Mouse (Mus musculus): ENCODE measurements around the gene Rasd1. TPM values are rescaled to one million over a fixed set of nuclear protein-coding genes. Genes with fewer than 3 reads are reported as not detected.
"Not testable (repeated sequence)": the region's sequence is repeated elsewhere in the genome, so short reads cannot be mapped to it uniquely, and the experiment has no call there.

Rasd1 gene
- polyA plus RNA-seq, 1 experiment from 2014 or later = 3.2 TPM

DNA sequence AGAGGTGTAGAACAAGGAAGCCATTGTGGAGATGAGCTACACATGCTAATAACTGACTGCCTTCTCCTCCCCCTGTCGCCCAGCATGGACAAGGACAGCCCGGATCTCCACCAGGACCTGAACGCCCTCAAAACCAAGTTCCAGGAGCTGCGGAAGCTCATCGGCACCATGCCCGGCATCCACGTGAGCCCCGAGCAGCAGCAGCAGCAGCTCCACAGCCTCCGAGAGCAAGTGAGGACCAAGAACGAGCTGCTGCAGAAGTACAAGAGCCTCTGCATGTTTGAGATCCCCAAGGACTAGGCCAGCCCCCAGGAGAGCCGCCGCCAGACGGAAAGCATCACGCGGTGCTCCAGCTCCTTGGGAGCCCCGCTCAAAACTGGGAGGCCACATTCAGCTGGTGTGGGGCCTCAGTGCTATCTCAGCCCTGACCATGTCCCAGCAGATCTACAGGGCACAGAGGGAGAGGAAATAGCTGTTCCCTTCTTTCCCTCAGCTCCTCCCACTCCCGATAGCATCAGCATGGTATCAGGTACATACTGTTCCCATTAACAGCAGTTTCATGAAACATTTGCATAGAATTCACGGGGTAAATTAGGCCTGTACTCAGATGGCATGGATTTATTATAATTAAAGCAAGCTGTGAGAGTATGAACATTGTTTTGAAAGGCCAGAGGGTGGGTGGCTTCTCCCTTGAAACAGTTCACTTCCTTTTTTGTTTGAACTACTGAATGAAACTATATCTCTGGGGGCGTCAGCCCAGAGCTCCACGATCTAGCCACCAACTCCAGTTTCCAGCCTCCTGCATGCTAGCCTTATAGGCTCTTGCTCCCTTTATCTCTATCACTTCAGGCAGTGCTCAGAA is 4.0 kb downstream of the Rasd1 start:
- H3K4me1 ChIP-seq = peaks cover 56% of the 10 kb centered on the region
- peak overlapping the region; percentile 49 for H3K9ac ChIP-seq
- H3K36me3 ChIP-seq = peaks cover 35% of the 10 kb centered on the region
- no peaks in the 10 kb centered on the region for H3K9me3 ChIP-seq
- WGBS = 33% methylated on average over 20 of the region's 20 CpGs
- peaks cover 43% of the 10 kb centered on the region for H3K27me3 ChIP-seq
- H3K4me3 ChIP-seq = peak overlapping the region; percentile 5; the same call in 1 of the 2 replicates
- peak overlapping the region; percentile 81 for H3K27ac ChIP-seq
- H3K4me2 ChIP-seq = peak overlapping the region; percentile 48
- peak; percentile 56 for ATAC-seq (ENCODE audit: insufficient number of reproducible peaks, insufficient read depth, low FRiP score, low TSS enrichment, low read depth)

DNA sequence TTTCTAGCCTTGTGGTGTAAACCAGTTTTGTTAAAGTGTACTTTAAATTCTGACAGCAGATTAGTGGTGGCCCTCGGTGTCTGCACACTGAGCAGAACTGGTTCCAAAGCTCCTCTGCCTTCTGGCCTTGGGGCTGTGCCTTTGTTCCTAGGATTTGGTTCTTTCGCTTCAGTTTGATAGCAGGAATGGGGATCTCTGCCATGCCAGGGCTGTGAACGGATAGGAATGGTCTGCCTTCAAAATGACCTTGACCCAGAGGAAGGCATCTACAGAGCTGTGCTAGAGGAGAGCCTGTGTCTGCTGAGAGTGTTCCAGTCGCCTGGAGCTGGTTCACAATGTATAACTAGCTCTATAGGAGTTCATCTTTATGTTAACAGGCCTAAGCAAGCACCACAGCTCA is 5.3 kb downstream of the Rasd1 start:
- Histone ChIP-seq H3K4me2 (no peak overlapping the region), H3K27me3 (peaks cover 36% of the 10 kb centered on the region), H3K4me3 (no peak overlapping the region), H3K9me3 (no peaks in the 10 kb centered on the region), H3K36me3 (peaks cover 38% of the 10 kb centered on the region), H3K9ac (no peak overlapping the region), H3K4me1 (peaks cover 46% of the 10 kb centered on the region), H3K27ac (no peak overlapping the region)
- ATAC-seq (ENCODE audit: insufficient number of reproducible peaks, insufficient read depth, low FRiP score, low TSS enrichment, low read depth) = no peak
- WGBS = 74% methylated on average over 4 of the region's 4 CpGs

DNA sequence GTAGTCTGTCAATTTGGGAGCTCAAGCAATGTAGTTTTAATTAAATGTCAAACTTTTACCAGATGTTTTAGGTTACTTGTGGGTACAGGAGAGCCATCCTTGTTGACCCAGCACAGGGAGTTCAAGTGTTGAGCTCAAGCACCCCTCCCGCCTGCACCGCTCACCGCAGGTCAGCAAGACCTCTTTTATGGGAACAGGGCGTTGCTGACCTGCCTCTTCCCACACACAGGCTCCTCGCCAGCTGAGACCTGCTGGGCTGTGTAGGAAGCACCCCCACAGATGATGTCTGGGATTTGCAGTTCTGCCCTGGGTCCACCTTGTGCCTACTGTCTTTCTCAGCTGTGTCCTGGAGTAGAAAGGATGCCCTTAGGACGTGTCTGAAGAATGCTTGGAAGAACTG is 8.0 kb downstream of the Rasd1 start:
- H3K4me3 ChIP-seq = no peak overlapping the region
- H3K36me3 ChIP-seq = peaks cover 33% of the 10 kb centered on the region
- H3K9ac ChIP-seq = no peak overlapping the region
- H3K27me3 ChIP-seq = peaks cover 9% of the 10 kb centered on the region
- H3K4me2 ChIP-seq = no peak overlapping the region
- no peaks in the 10 kb centered on the region for H3K9me3 ChIP-seq
- H3K27ac ChIP-seq = no peak overlapping the region
- no peak for ATAC-seq (ENCODE audit: insufficient number of reproducible peaks, insufficient read depth, low FRiP score, low TSS enrichment, low read depth)
- WGBS = 54% methylated on average over 6 of the region's 6 CpGs
- H3K4me1 ChIP-seq = peaks cover 35% of the 10 kb centered on the region

DNA sequence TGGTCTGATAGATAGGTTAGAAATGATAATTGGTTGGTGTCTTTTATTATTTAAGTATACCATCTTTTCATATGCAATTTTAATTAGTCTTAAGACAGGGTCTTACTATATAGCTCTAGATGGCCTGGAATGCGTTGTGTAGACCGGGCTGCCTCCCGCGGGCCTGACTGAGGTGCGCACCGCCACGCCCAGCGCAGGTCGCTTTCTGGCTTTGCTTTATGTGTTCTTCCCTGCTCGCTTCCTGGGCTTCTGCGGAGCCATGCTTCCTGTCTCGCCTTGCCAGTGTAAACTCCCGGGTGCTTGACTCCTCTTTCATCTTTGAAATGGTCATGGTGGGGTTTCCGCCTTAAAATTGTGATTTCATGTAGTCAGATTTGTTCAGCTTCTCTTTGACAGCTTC is 11.9 kb downstream of the Rasd1 start:
- no peak overlapping the region for H3K9ac ChIP-seq
- H3K4me3 ChIP-seq = no peak overlapping the region
- 0 out of 2 replicates have a peak overlapping the region, but pooled peaks have one; percentile 0 for H3K4me2 ChIP-seq
- no peaks in the 10 kb centered on the region for H3K9me3 ChIP-seq
- 76% methylated on average over 14 of the region's 14 CpGs for WGBS
- H3K4me1 ChIP-seq = peaks cover 22% of the 10 kb centered on the region
- H3K36me3 ChIP-seq = peaks cover 21% of the 10 kb centered on the region
- no peak overlapping the region for H3K27ac ChIP-seq
- H3K27me3 ChIP-seq = peaks cover 5% of the 10 kb centered on the region; the same call in 1 of the 2 replicates
- ATAC-seq (ENCODE audit: insufficient number of reproducible peaks, insufficient read depth, low FRiP score, low TSS enrichment, low read depth) = no peak

DNA sequence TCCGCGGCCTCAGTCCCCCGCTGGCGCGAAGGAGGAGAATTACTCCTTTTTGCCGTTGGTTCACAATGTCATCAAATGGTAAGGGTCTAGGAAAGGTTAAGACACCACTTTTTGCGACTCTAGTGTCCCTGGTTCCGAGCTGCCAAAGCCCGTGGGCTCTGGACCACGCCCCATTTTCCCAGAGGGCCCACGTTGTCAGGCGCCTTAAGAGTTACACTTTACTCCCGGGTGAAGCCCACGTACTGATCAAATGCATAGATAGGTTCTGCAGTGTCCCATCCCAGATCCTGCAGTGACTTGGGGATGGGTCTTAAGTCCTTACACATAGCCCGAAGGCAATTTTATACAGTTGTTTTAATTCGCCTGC is 16.4 kb downstream of the Rasd1 start:
- Histone ChIP-seq H3K9ac (peak overlapping the region; percentile 98), H3K4me3 (peak overlapping the region; percentile 98), H3K9me3 (no peaks in the 10 kb centered on the region), H3K27me3 (no peaks in the 10 kb centered on the region), H3K27ac (peak overlapping the region; percentile 76), H3K4me2 (peak overlapping the region; percentile 83), H3K36me3 (no peaks in the 10 kb centered on the region), H3K4me1 (peaks cover 22% of the 10 kb centered on the region)
- ATAC-seq (ENCODE audit: insufficient number of reproducible peaks, insufficient read depth, low FRiP score, low TSS enrichment, low read depth) = no peak
- WGBS = 3% methylated on average over 16 of the region's 16 CpGs

DNA sequence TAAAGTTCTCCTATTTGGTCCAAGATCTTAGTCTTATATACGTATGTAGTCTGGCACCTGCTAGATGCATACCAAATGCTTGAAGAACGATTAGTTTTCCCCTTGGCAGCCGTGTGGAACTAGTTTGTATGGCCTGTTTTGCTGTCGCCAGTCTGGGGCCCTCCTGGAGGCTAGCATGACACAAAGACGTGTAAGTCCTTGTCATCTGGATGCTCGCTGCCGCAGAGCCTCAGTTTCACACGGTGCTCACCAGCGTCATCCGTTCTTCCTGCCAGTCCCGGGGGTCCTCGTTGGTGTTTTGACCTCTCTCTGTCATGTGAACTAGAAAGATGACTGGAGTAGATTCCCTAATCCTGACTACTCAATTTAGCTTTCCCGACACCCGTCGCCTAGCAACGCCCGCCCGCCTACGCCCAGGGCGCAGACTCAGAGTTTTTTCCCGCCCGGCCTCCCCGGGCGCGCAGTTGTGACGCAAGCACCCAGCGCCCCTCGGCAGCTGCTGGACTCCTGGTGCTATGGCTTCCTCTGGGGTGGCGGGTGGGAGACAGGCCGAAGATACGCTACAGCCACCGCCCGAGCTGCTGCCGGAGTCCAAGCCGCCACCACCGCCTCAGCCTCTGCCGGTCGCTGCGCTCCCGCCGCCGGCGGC is 16.9 kb downstream of the Rasd1 start, which contains the start of gene Med9:
Gene Med9, plus strand, starts transcription at position 455 of the 649 bp plus-strand sequence.
- H3K4me3 ChIP-seq = peak within 1 kb of the TSS; percentile 98
- no peaks in the 10 kb centered on the region for H3K27me3 ChIP-seq
- ATAC-seq (ENCODE audit: insufficient number of reproducible peaks, insufficient read depth, low FRiP score, low TSS enrichment, low read depth) = peak; percentile 87
- H3K4me2 ChIP-seq = peak within 1 kb of the TSS; percentile 83
- H3K9me3 ChIP-seq = no peaks in the 10 kb centered on the region
- under 1% methylated on average over 43 of the region's 43 CpGs for WGBS
- H3K9ac ChIP-seq = peak within 1 kb of the TSS; percentile 98
- H3K27ac ChIP-seq = peak within 1 kb of the TSS; percentile 76
- no peaks in the 10 kb centered on the region for H3K36me3 ChIP-seq
- peaks cover 22% of the 10 kb centered on the region for H3K4me1 ChIP-seq

DNA sequence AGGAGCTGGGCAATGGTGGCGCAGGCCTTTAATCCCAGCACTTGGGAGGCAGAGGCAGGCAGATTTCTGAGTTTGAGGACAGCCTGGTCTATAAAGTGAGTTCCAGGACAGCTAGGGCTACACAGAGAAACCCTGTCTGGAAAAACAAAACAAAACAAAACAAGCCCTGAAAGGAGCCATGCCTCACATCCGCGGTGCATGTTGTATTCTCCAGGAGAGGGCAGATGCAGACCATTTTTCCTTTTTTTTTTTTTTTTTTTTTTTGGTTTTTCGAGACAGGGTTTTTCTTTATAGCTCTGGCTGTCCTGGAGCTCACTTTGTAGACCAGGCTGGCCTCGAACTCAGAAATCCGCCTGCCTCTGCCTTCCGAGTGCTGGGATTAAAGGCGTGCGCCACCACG is 19.9 kb downstream of the Rasd1 start:
- H3K9me3 ChIP-seq; H3K36me3 ChIP-seq; H3K27me3 ChIP-seq; H3K9ac ChIP-seq; H3K4me3 ChIP-seq; ATAC-seq (ENCODE audit: insufficient number of reproducible peaks, insufficient read depth, low FRiP score, low TSS enrichment, low read depth); H3K27ac ChIP-seq; H3K4me2 ChIP-seq: not testable (repeated sequence)
- peaks cover 20% of the 10 kb centered on the region for H3K4me1 ChIP-seq
- 81% methylated on average over 10 of the region's 10 CpGs for WGBS

DNA sequence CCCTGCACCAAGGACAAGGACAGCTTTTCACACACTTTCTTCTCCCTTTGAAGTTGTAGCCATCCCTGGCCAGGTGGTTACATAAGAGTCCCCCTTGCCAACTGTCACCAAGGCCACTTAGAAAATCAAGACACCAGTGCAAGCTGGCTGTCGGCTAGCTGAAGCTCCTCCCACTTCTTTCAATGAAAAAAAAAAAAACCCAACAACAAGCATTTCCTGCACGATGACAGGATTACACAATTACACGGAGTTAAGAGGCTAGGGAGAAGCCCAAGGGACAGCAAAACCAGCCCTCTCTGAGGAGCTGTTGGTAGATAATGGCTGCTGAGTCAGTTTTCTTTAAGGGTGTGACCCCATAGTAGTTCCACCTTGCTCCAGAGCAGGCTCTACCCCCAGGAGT is 23.4 kb downstream of the Rasd1 start:
- 16% methylated on average over 3 of the region's 3 CpGs for WGBS
- H3K9ac ChIP-seq = no peak overlapping the region

DNA sequence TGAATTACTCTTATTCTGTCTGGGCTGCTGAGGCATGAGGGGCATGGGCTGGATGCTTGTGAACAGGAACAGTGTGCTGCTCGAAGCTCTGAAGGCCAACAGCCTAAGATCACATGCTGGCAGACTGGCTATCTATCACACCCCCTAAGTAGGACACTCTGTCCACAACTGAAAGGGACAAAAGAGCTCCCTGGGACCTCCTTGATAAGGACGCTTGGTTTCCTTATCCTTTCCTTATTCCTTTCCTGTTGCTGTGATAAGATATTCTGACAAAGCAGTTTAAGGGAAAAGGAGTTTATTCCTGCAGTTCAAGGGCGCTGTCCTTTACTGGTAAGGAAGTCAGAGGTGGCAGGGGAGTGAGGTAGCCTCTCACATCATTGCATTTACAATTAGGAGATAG is 24.1 kb downstream of the Rasd1 start:
- WGBS = 70% methylated on average over 3 of the region's 3 CpGs

More for the DNA sequence above, 23.4 kb downstream of the Rasd1 start:
- Histone ChIP-seq H3K27ac (no peak overlapping the region), H3K4me1 (no peaks in the 10 kb centered on the region), H3K9me3 (no peaks in the 10 kb centered on the region), H3K4me3 (no peak overlapping the region), H3K36me3 (no peaks in the 10 kb centered on the region), H3K27me3 (peaks cover 3% of the 10 kb centered on the region; the same call in 1 of the 2 replicates), H3K4me2 (no peak overlapping the region)
- no peak for ATAC-seq (ENCODE audit: insufficient number of reproducible peaks, insufficient read depth, low FRiP score, low TSS enrichment, low read depth)

DNA sequence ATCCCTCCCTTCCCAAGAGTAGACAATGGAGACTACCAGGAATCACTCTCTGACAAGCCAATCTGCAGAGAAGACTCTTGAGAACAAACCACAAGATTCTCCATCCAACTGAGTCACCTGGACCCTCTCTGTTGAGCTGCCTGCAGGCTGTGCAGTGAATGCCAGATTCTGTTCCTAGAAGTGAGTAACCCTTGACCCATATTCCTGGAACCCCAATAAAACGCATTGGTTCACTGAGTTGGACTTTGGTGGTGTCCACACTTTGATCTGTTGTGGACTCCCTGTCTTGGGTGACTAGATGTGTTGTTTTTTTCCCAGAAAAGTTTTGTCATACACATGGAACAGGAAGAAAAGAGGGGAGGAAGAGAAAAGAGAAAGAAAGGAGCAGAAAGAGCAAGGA is 24.9 kb downstream of the Rasd1 start:
- Histone ChIP-seq H3K4me1 (no peaks in the 10 kb centered on the region), H3K27ac (no peak overlapping the region), H3K36me3 (no peaks in the 10 kb centered on the region), H3K9ac (no peak overlapping the region), H3K27me3 (peaks cover 7% of the 10 kb centered on the region), H3K4me3 (no peak overlapping the region), H3K4me2 (no peak overlapping the region), H3K9me3 (no peaks in the 10 kb centered on the region)
- WGBS = 73% methylated on average over 1 of the region's 1 CpGs
- no peak for ATAC-seq (ENCODE audit: insufficient number of reproducible peaks, insufficient read depth, low FRiP score, low TSS enrichment, low read depth)

More for the DNA sequence above, 24.1 kb downstream of the Rasd1 start:
- no peak overlapping the region for H3K9ac ChIP-seq
- H3K4me2 ChIP-seq = no peak overlapping the region
- H3K4me3 ChIP-seq = no peak overlapping the region
- no peak for ATAC-seq (ENCODE audit: insufficient number of reproducible peaks, insufficient read depth, low FRiP score, low TSS enrichment, low read depth)
- no peaks in the 10 kb centered on the region for H3K9me3 ChIP-seq
- H3K36me3 ChIP-seq = no peaks in the 10 kb centered on the region
- H3K27me3 ChIP-seq = peaks cover 3% of the 10 kb centered on the region; the same call in 1 of the 2 replicates
- no peaks in the 10 kb centered on the region for H3K4me1 ChIP-seq
- H3K27ac ChIP-seq = no peak overlapping the region

DNA sequence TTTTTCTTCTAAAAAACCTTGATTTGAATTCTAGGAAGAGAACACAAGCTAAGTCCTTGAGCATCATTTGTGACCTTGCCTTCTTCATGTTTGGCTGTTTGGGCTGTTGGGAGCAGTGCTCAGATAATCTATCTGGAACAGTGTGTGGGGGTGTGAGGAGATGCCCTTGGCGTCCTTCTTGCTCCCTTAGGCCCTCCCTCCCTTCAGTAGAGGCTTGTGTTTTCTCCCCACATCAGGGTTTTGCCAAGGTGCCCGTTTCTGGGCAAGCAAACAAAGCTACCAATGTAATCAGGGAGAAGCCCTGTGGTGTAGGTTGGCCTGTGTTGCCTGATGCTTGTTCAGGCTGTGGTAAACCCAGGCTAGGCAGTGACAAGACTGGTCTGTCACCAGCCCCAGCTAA is 27.1 kb downstream of the Rasd1 start:
- Histone ChIP-seq H3K9ac (no peak overlapping the region), H3K4me3 (no peak overlapping the region), H3K36me3 (no peaks in the 10 kb centered on the region), H3K4me2 (no peak overlapping the region), H3K9me3 (no peaks in the 10 kb centered on the region), H3K27me3 (peaks cover 4% of the 10 kb centered on the region), H3K4me1 (peaks cover 5% of the 10 kb centered on the region; the same call in 1 of the 2 replicates), H3K27ac (no peak overlapping the region)
- 23% methylated on average over 2 of the region's 2 CpGs for WGBS
- no peak for ATAC-seq (ENCODE audit: insufficient number of reproducible peaks, insufficient read depth, low FRiP score, low TSS enrichment, low read depth)

Measured in embryonic facial prominence, embryonic 13.5 days (tissue).